Mouse (Mus musculus): ENCODE measurements around the gene Tns1. TPM values are rescaled to one million over a fixed set of nuclear protein-coding genes. Genes with fewer than 3 reads are reported as not detected.

The Tns1 gene
- polyA plus RNA-seq, 1 experiment from 2014 or later, result 44.4 TPM

DNA sequence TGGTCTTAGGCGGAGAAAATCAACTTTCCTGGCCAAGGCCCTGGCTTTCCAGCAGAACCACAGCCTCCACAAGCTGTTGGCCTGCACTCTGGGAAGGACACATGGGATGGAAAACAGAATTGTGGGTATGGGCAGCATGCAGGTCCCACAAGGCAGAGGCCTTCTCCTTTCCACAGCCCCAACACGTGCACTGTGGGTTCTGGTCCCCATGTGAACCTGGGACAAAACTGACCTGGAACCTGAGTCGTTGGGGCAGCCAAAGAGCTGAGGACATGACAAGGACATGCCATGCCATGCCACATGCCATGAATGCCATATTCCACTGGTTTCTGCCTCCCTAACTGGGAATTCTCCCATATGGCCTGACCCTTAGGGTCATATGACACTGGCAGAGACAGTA is 263.8 kb downstream of the Tns1 start:
- H3K4me2 ChIP-seq (replicated peaks), result no peak overlapping the region
- no peak overlapping the region for H3K27ac ChIP-seq
- H3K4me1 ChIP-seq, result peaks cover 24% of the 10 kb centered on the region
- H3K36me3 ChIP-seq, result no peaks in the 10 kb centered on the region
- no peak for ATAC-seq (ENCODE audit: low FRiP score, low read depth)
- no peak overlapping the region for H3K9ac ChIP-seq
- no peaks in the 10 kb centered on the region for H3K27me3 ChIP-seq
- WGBS, result 78% methylated on average over 3 of the region's 3 CpGs
- H3K4me3 ChIP-seq, result no peak overlapping the region
- no peaks in the 10 kb centered on the region for H3K9me3 ChIP-seq

Other genes starting within 250 kb of the Tns1 start
- gene Rufy4, start 1.1 kb upstream of the Tns1 start, polyA plus RNA-seq (2015; fragmentation: Nextera tagmentation; extraction: Ambion mirVana), result 0.15 and 0.33 TPM in 2 replicates
- 0.10 and 0.13 TPM in 2 replicates for gene Cxcr2, start 29.5 kb upstream of the Tns1 start, polyA plus RNA-seq (2015; fragmentation: Nextera tagmentation; extraction: Ambion mirVana)
- not detected in 2 replicates for gene Cxcr1, start 70.2 kb upstream of the Tns1 start, polyA plus RNA-seq (2015; fragmentation: Nextera tagmentation; extraction: Ambion mirVana)
- 384 and 389 TPM in 2 replicates for gene Arpc2, start 111.6 kb upstream of the Tns1 start, polyA plus RNA-seq (2015; fragmentation: Nextera tagmentation; extraction: Ambion mirVana)
- 0.18 and 0.31 TPM in 2 replicates for gene Gpbar1, start 154.1 kb upstream of the Tns1 start, polyA plus RNA-seq (2015; fragmentation: Nextera tagmentation; extraction: Ambion mirVana)
- gene Aamp, start 160.3 kb upstream of the Tns1 start, polyA plus RNA-seq (2015; fragmentation: Nextera tagmentation; extraction: Ambion mirVana), result 220 and 232 TPM in 2 replicates
- gene Pnkd, start 160.5 kb upstream of the Tns1 start, polyA plus RNA-seq (2015; fragmentation: Nextera tagmentation; extraction: Ambion mirVana), result 108 and 112 TPM in 2 replicates
- 30.6 and 31.7 TPM in 2 replicates for gene Tmbim1, start 181.2 kb upstream of the Tns1 start, polyA plus RNA-seq (2015; fragmentation: Nextera tagmentation; extraction: Ambion mirVana)
- gene Catip, start 237.7 kb upstream of the Tns1 start, polyA plus RNA-seq (2015; fragmentation: Nextera tagmentation; extraction: Ambion mirVana), result 1.2 and 1.5 TPM in 2 replicates

Measured in limb, embryonic 13.5 days (tissue).